Mouse (Mus musculus) intestine, postnatal 0 days (tissue): Measurements from ENCODE around the gene Nkain4. TPM values are rescaled to one million over a fixed set of nuclear protein-coding genes. Genes with fewer than 3 reads are reported as not detected.
A peak's percentile ranks its signal among the peaks of the same experiment; 100 is the strongest.

Source experiments
- ATAC-seq: fragments of 200-750 bp; cut with Nextera tagmentation; 2 replicates; pipeline ENCODE4 v1.8.0; 2017; ENCODE audit warnings: mild to moderate bottlenecking, moderate TSS enrichment, moderate library complexity
- H3K27ac ChIP-seq: fragments of 300-500 bp; sonication (generic); 2 replicates; pipeline ENCODE4 v1.5.1; 2014; ENCODE audit warnings: mild to moderate bottlenecking, low read depth, low read length, moderate library complexity
- H3K27me3 ChIP-seq: fragments of 300-500 bp; sonication (generic); replicated peaks from 2 replicates; pipeline ENCODE4 v1.6.1; 2014; ENCODE audit warnings: low read length, mixed read lengths; ENCODE audit not compliant: control insufficient read depth, insufficient read depth
- H3K36me3 ChIP-seq: fragments of 300-500 bp; sonication (generic); 2 replicates; pipeline ENCODE4 v1.6.1; 2014; ENCODE audit warnings: mild to moderate bottlenecking, moderate library complexity; ENCODE audit not compliant: control insufficient read depth, insufficient read depth
- H3K4me1 ChIP-seq: fragments of 300-500 bp; sonication (generic); replicated peaks from 2 replicates; pipeline ENCODE4 v1.6.1; 2014; ENCODE audit warnings: antibody characterized with exemption, low read length, mixed read lengths; ENCODE audit not compliant: control insufficient read depth, insufficient read depth
- H3K4me2 ChIP-seq: fragments of 300-500 bp; sonication (generic); replicated peaks from 2 replicates; pipeline ENCODE4 v1.6.1; 2014; ENCODE audit warnings: low read depth, mild to moderate bottlenecking, moderate library complexity
- H3K4me3 ChIP-seq: fragments of 300-500 bp; sonication (generic); 2 replicates; pipeline ENCODE4 v1.5.1; 2014; ENCODE audit warnings: low read depth, low read length
- H3K9ac ChIP-seq: fragments of 300-500 bp; sonication (generic); 2 replicates; pipeline ENCODE4 v1.6.1; 2014; ENCODE audit warnings: mild to moderate bottlenecking, low read depth, low read length
- H3K9me3 ChIP-seq: fragments of 300-500 bp; sonication (generic); 2 replicates; pipeline ENCODE4 v1.6.1; 2016; ENCODE audit warnings: mixed run types; ENCODE audit not compliant: control insufficient read depth
- CTCF ChIP-seq: sonication (generic); IDR thresholded peaks from 2 replicates; pipeline ENCODE4 v1.5.1; 2016; ENCODE audit warnings: low read depth, mild to moderate bottlenecking, control low read depth, antibody characterized with exemption, moderate library complexity
- WGBS: fragments of 180-500 bp; shearing (Covaris S2); extraction: QIAGEN DNeasy Blood & Tissue Kit; methylation state at CpG from one replicate; pipeline ENCODE4 v1.1.7; 2014; 5-methylcytosine and 5-hydroxymethylcytosine counted together
- polyA plus RNA-seq: library from polyadenylated mRNA; unstranded; fragments of >200 nt; fragmentation: Nextera tagmentation; extraction: Ambion mirVana; gene quantifications from 2 replicates; pipeline ENCODE4 v1.2.1, GENCODE M21; 2015

Nkain4 gene
- polyA plus RNA-seq, 1 experiment from 2014 or later: 22.9 TPM

- no peak overlapping the region for H3K4me2 ChIP-seq
- H3K27ac ChIP-seq: no peak overlapping the region
- H3K4me1 ChIP-seq: no peaks in the 10 kb centered on the region
- peaks cover 51% of the 10 kb centered on the region for H3K36me3 ChIP-seq
- H3K27me3 ChIP-seq: no peaks in the 10 kb centered on the region
- no peak overlapping the region for H3K4me3 ChIP-seq
- no peak for TF ChIP-seq CTCF
- ATAC-seq: no peak
- H3K9ac ChIP-seq: peak overlapping the region; percentile 11; the same call in 1 of the 2 replicates
- H3K9me3 ChIP-seq: no peaks in the 10 kb centered on the region
- 37% methylated on average over 3 of the region's 3 CpGs for WGBS
These were observed 38.5 kb downstream of the Nkain4 start for GRCm38 (mm10) chr2:180915886-180916433.

DNA sequence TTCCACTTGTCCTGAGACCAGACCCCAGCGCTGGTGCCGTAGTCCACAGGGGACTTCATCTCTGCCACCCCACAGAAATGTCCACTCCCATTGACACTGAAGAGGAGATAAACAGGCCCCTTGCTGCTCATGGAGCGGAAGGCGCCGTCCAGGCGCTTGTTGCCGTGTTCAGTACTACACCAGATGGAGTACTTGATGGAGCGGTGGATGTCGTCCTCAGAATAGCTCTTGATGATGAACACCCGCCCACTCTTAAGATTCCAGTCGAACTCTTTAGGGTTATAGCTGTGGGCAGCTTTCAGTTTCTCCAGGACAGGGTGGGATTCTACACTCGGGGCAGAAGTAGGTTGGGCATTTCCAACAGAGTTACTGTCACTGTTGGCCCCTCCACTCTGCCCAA, 43.6 kb downstream of the Nkain4 start:
- peaks cover 65% of the 10 kb centered on the region for H3K36me3 ChIP-seq

GRCm38 (mm10) chr2:180905556-180906221, 48.8 kb downstream of the Nkain4 start:
- TF ChIP-seq CTCF: no peak
- Histone ChIP-seq H3K36me3 (peaks cover 29% of the 10 kb centered on the region), H3K4me2 (no peak overlapping the region), H3K27ac (no peak overlapping the region), H3K27me3 (no peaks in the 10 kb centered on the region), H3K4me1 (no peaks in the 10 kb centered on the region), H3K9me3 (no peaks in the 10 kb centered on the region), H3K9ac (no peak overlapping the region), H3K4me3 (no peak overlapping the region)
- ATAC-seq: no peak
- WGBS: 45% methylated on average over 5 of the region's 5 CpGs

More for the DNA sequence above, 43.6 kb downstream of the Nkain4 start:
- 93% methylated on average over 12 of the region's 12 CpGs for WGBS
- Histone ChIP-seq H3K4me3 (no peak overlapping the region), H3K9ac (no peak overlapping the region), H3K27ac (no peak overlapping the region), H3K27me3 (no peaks in the 10 kb centered on the region), H3K4me2 (no peak overlapping the region), H3K9me3 (no peaks in the 10 kb centered on the region), H3K4me1 (no peaks in the 10 kb centered on the region)
- TF ChIP-seq CTCF: no peak
- no peak for ATAC-seq

- no peaks in the 10 kb centered on the region for H3K4me1 ChIP-seq
- no peak overlapping the region for H3K9ac ChIP-seq
- H3K4me3 ChIP-seq: no peak overlapping the region
- no peaks in the 10 kb centered on the region for H3K27me3 ChIP-seq
- peaks cover 20% of the 10 kb centered on the region; the same call in 1 of the 2 replicates for H3K36me3 ChIP-seq
- no peak for TF ChIP-seq CTCF
- H3K9me3 ChIP-seq: no peaks in the 10 kb centered on the region
- H3K4me2 ChIP-seq: no peak overlapping the region
- ATAC-seq: no peak
- 92% methylated on average over 18 of the region's 18 CpGs for WGBS
- H3K27ac ChIP-seq: no peak overlapping the region
These were observed 49.9 kb downstream of the Nkain4 start for GRCm38 (mm10) chr2:180904435-180905208.

- H3K36me3 ChIP-seq: peaks cover 12% of the 10 kb centered on the region; the same call in 1 of the 2 replicates
- TF ChIP-seq CTCF: peak; percentile 68
- ATAC-seq: no peak
- H3K4me2 ChIP-seq: no peak overlapping the region
- 43% methylated on average over 2 of the region's 2 CpGs for WGBS
- no peaks in the 10 kb centered on the region for H3K9me3 ChIP-seq
- no peak overlapping the region for H3K9ac ChIP-seq
- H3K27ac ChIP-seq: no peak overlapping the region
- H3K27me3 ChIP-seq: no peaks in the 10 kb centered on the region
- no peak overlapping the region for H3K4me3 ChIP-seq
- no peaks in the 10 kb centered on the region for H3K4me1 ChIP-seq
These were observed 52.4 kb downstream of the Nkain4 start for GRCm38 (mm10) chr2:180902086-180902485.

DNA sequence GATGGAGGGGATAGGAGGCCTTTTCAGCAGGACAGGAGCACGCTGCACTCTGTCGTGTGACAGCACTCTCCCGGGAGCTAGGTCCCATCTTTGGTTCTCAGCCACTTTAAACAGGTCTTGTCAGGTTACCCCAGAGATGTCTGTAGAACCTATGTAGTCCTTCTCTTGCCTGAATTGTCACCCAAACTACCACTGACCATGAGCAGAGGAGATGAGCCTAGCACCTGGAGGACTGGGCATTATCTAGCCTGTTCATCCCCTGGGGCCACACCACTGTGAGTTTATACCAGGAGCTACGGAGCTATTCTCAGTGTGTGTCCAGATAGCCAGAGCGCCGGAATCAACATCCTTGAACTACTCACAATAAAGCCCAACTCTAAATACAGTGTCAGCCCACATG, 56.6 kb downstream of the Nkain4 start:
- no peak for TF ChIP-seq CTCF
- Histone ChIP-seq H3K27ac (no peak overlapping the region), H3K4me1 (0 out of 2 replicates have a peak, but pooled peaks cover 3% of the 10 kb centered on the region), H3K9me3 (no peaks in the 10 kb centered on the region), H3K4me3 (no peak overlapping the region), H3K36me3 (no peaks in the 10 kb centered on the region), H3K27me3 (peaks cover 39% of the 10 kb centered on the region), H3K4me2 (no peak overlapping the region), H3K9ac (no peak overlapping the region)
- WGBS: 78% methylated on average over 6 of the region's 6 CpGs
- ATAC-seq: no peak
